Mouse (Mus musculus) heart, postnatal 0 days (tissue): ENCODE data around the gene Tex11. TPM values are rescaled to one million over a fixed set of nuclear protein-coding genes. Genes with fewer than 3 reads are reported as not detected.

Experiments
- ATAC-seq: fragments of 200-750 bp; cut with Nextera tagmentation; 2 replicates; pipeline ENCODE4 v1.8.0; 2017; ENCODE audit warnings: low read depth, moderate number of reproducible peaks, moderate library complexity; ENCODE audit not compliant: insufficient read depth
- DNase-seq: peaks from one replicate; pipeline ENCODE4 v3.0.0-alpha.2; 2016; ENCODE audit warnings: low spot score
- H3K27ac ChIP-seq: fragments of 300-500 bp; sonication (generic); 2 replicates; pipeline ENCODE4 v1.5.1; 2014; ENCODE audit warnings: low read depth, mild to moderate bottlenecking
- H3K27me3 ChIP-seq: fragments of 300-500 bp; sonication (generic); 2 replicates; pipeline ENCODE4 v1.6.1; 2014; ENCODE audit warnings: low read length, mixed read lengths; ENCODE audit not compliant: control insufficient read depth, insufficient read depth
- H3K36me3 ChIP-seq: fragments of 300-500 bp; sonication (generic); replicated peaks from 2 replicates; pipeline ENCODE4 v1.6.1; 2014; ENCODE audit warnings: low read length, mixed read lengths; ENCODE audit not compliant: control insufficient read depth, insufficient read depth
- H3K4me1 ChIP-seq: fragments of 300-500 bp; sonication (generic); 2 replicates; pipeline ENCODE4 v1.6.1; 2014; ENCODE audit warnings: antibody characterized with exemption; ENCODE audit not compliant: control insufficient read depth, insufficient read depth
- H3K4me2 ChIP-seq: fragments of 300-500 bp; sonication (generic); 2 replicates; pipeline ENCODE4 v1.6.1; 2014; ENCODE audit warnings: low read depth, mild to moderate bottlenecking, low read length, moderate library complexity
- H3K4me3 ChIP-seq: fragments of 300-500 bp; sonication (generic); 2 replicates; pipeline ENCODE4 v1.5.1; 2014; ENCODE audit warnings: low read depth, low read length
- H3K9ac ChIP-seq: fragments of 300-500 bp; sonication (generic); replicated peaks from 2 replicates; pipeline ENCODE4 v1.6.1; 2014; ENCODE audit warnings: low read depth, low read length, mixed read lengths
- H3K9me3 ChIP-seq: fragments of 300-500 bp; sonication (generic); replicated peaks from 2 replicates; pipeline ENCODE4 v1.6.1; 2016; ENCODE audit warnings: low read length; ENCODE audit not compliant: control insufficient read depth
- CTCF ChIP-seq: IDR thresholded peaks from 2 replicates; pipeline ENCODE4 v1.5.1; 2016; ENCODE audit warnings: antibody characterized with exemption, control low read depth, low read depth
- EP300 ChIP-seq: IDR thresholded peaks from 2 replicates; pipeline ENCODE4 v1.6.1; 2016; ENCODE audit warnings: antibody characterized with exemption, low read depth
- WGBS: fragments of 180-500 bp; shearing (Covaris S2); extraction: QIAGEN DNeasy Blood & Tissue Kit; methylation state at CpG from one replicate; pipeline ENCODE4 v1.1.7; 2014; 5-methylcytosine and 5-hydroxymethylcytosine counted together
- polyA plus RNA-seq: library from polyadenylated mRNA; unstranded; fragments of >200 nt; fragmentation: Nextera tagmentation; extraction: Ambion mirVana; gene quantifications from 2 replicates; pipeline ENCODE4 v1.2.1, GENCODE M21; 2015
- total RNA-seq: library from RNA; depleted of rRNA; stranded (reverse); fragments of >200 nt; gene quantifications from 2 replicates; pipeline ENCODE4 v1.2.3, GENCODE M21; 2014; ENCODE audit warnings: low replicate concordance; rRNA removed

The Tex11 gene
- total and polyA plus RNA-seq, 2 experiments from 2014 or later, result 0.18 TPM; not detected in 1

- Histone ChIP-seq H3K36me3 (no peaks in the 10 kb centered on the region), H3K9ac (no peak overlapping the region), H3K9me3 (no peaks in the 10 kb centered on the region), H3K4me3 (no peak overlapping the region), H3K4me2 (no peak overlapping the region), H3K27me3 (no peaks in the 10 kb centered on the region), H3K27ac (no peak overlapping the region), H3K4me1 (0 out of 2 replicates have a peak, but pooled peaks cover 4% of the 10 kb centered on the region)
- ATAC-seq (no peak), DNase-seq (no peak)
- WGBS, result 73% methylated on average over 4 of the region's 4 CpGs
- no peak for TF ChIP-seq EP300
- no peak for TF ChIP-seq CTCF
Observed at GRCm38 (mm10) chrX:100797370-100797769, 262.1 kb downstream of the Tex11 start.

- TF ChIP-seq EP300 (no peak), CTCF (no peak)
- DNase-seq (no peak), ATAC-seq (no peak)
- H3K4me1 ChIP-seq, result 0 out of 2 replicates have a peak, but pooled peaks cover 4% of the 10 kb centered on the region
- no peaks in the 10 kb centered on the region for H3K27me3 ChIP-seq
- no peaks in the 10 kb centered on the region for H3K9me3 ChIP-seq
- no peak overlapping the region for H3K27ac ChIP-seq
- H3K9ac ChIP-seq, result no peak overlapping the region
- no peak overlapping the region for H3K4me2 ChIP-seq
- H3K36me3 ChIP-seq, result no peaks in the 10 kb centered on the region
- no peak overlapping the region for H3K4me3 ChIP-seq
- WGBS, result 89% methylated on average over 3 of the region's 3 CpGs
Observed at GRCm38 (mm10) chrX:100796741-100797090, 262.8 kb downstream of the Tex11 start.

GRCm38 (mm10) chrX:100796041-100796740, 263.3 kb downstream of the Tex11 start:
- no peaks in the 10 kb centered on the region for H3K27me3 ChIP-seq
- H3K4me1 ChIP-seq, result 0 out of 2 replicates have a peak, but pooled peaks cover 4% of the 10 kb centered on the region
- no peak overlapping the region for H3K4me3 ChIP-seq
- TF ChIP-seq EP300 (no peak), CTCF (no peak)
- H3K36me3 ChIP-seq, result no peaks in the 10 kb centered on the region
- no peak for ATAC-seq
- no peaks in the 10 kb centered on the region for H3K9me3 ChIP-seq
- H3K27ac ChIP-seq, result no peak overlapping the region
- no peak for DNase-seq
- no peak overlapping the region for H3K9ac ChIP-seq
- no peak overlapping the region for H3K4me2 ChIP-seq
- 61% methylated on average over 6 of the region's 6 CpGs for WGBS

GRCm38 (mm10) chrX:100789322-100789721, 270.1 kb downstream of the Tex11 start:
- Histone ChIP-seq H3K27ac (no peak overlapping the region), H3K9ac (no peak overlapping the region), H3K36me3 (no peaks in the 10 kb centered on the region), H3K27me3 (no peaks in the 10 kb centered on the region), H3K9me3 (no peaks in the 10 kb centered on the region), H3K4me3 (no peak overlapping the region), H3K4me2 (no peak overlapping the region), H3K4me1 (no peaks in the 10 kb centered on the region)
- TF ChIP-seq CTCF (no peak), EP300 (no peak)
- no peak for DNase-seq
- no peak for ATAC-seq
- WGBS, result 76% methylated on average over 4 of the region's 4 CpGs

Other genes starting within 250 kb of the Tex11 start
- 2.2 TPM in 1 of 2 replicates, not detected in the other for gene Slc7a3, start 26.4 kb upstream of the Tex11 start, total RNA-seq
- 0.14 and 0.22 TPM in 2 replicates for gene Slc7a3, start 26.4 kb upstream of the Tex11 start, polyA plus RNA-seq
- gene Snx12, start 162.9 kb upstream of the Tex11 start, total RNA-seq, result 28.4 and 33.9 TPM in 2 replicates
- 27.4 and 27.7 TPM in 2 replicates for gene Snx12, start 162.9 kb upstream of the Tex11 start, polyA plus RNA-seq
- 24.2 and 34.3 TPM in 2 replicates for gene Foxo4, start 194.9 kb upstream of the Tex11 start, total RNA-seq
- 1.6 and 1.7 TPM in 2 replicates for gene Foxo4, start 194.9 kb upstream of the Tex11 start, polyA plus RNA-seq
- gene Gm614, start 204.3 kb upstream of the Tex11 start, total RNA-seq, result not detected in 2 replicates
- 0.16 TPM in 1 of 2 replicates, not detected in the other for gene Gm614, start 204.3 kb upstream of the Tex11 start, polyA plus RNA-seq
- gene Il2rg, start 208.6 kb upstream of the Tex11 start, total RNA-seq, result 7.8 and 12.4 TPM in 2 replicates
- 17.2 and 21.9 TPM in 2 replicates for gene Il2rg, start 208.6 kb upstream of the Tex11 start, polyA plus RNA-seq
- not detected in 2 replicates for gene Gm20489, start 209.4 kb upstream of the Tex11 start, total RNA-seq
- gene Gm20489, start 209.4 kb upstream of the Tex11 start, polyA plus RNA-seq, result not detected in 2 replicates
- 47.2 and 52.3 TPM in 2 replicates for gene Med12, start 214.4 kb upstream of the Tex11 start, total RNA-seq
- gene Med12, start 214.4 kb upstream of the Tex11 start, polyA plus RNA-seq, result 12.8 and 14.1 TPM in 2 replicates
- gene Nlgn3, start 239.5 kb upstream of the Tex11 start, total RNA-seq, result 0.34 and 0.54 TPM in 2 replicates
- 0.65 and 0.67 TPM in 2 replicates for gene Nlgn3, start 239.5 kb upstream of the Tex11 start, polyA plus RNA-seq